Mouse (Mus musculus) lung, embryonic 15.5 days (tissue): ENCODE data around the gene Gmds. TPM values are rescaled to one million over a fixed set of nuclear protein-coding genes. Genes with fewer than 3 reads are reported as not detected.
A peak's percentile ranks its signal among the peaks of the same experiment; 100 is the strongest.

Experiments used
- ATAC-seq: fragments of 200-750 bp; cut with Nextera tagmentation; 2 replicates; pipeline ENCODE4 v1.8.0; 2017; ENCODE audit warnings: moderate number of reproducible peaks, borderline replicate concordance; ENCODE audit not compliant: low FRiP score, low TSS enrichment; ENCODE audit errors: extremely low read depth
- H3K27ac ChIP-seq: fragments of 300-500 bp; sonication (generic); 2 replicates; pipeline ENCODE4 v1.5.1; 2015; ENCODE audit warnings: moderate library complexity, mild to moderate bottlenecking, inconsistent platforms
- H3K27me3 ChIP-seq: fragments of 300-500 bp; sonication (generic); 2 replicates; pipeline ENCODE4 v1.6.1; 2015; ENCODE audit warnings: inconsistent platforms
- H3K36me3 ChIP-seq: fragments of 300-500 bp; sonication (generic); 2 replicates; pipeline ENCODE4 v1.6.1; 2015; ENCODE audit warnings: inconsistent platforms
- H3K4me1 ChIP-seq: fragments of 300-500 bp; sonication (generic); 2 replicates; pipeline ENCODE4 v1.6.1; 2015; ENCODE audit warnings: inconsistent platforms
- H3K4me2 ChIP-seq: fragments of 300-500 bp; sonication (generic); 2 replicates; pipeline ENCODE4 v1.6.1; 2015; ENCODE audit warnings: inconsistent platforms, mild to moderate bottlenecking, moderate library complexity
- H3K4me3 ChIP-seq: fragments of 300-500 bp; sonication (generic); 2 replicates; pipeline ENCODE4 v1.5.1; 2015; ENCODE audit warnings: mild to moderate bottlenecking, inconsistent platforms
- H3K9ac ChIP-seq: fragments of 300-500 bp; sonication (generic); 2 replicates; pipeline ENCODE4 v1.6.1; 2015; ENCODE audit warnings: inconsistent platforms
- H3K9me3 ChIP-seq: fragments of 300-500 bp; sonication (generic); 2 replicates; pipeline ENCODE4 v1.6.1; 2016; ENCODE audit warnings: inconsistent platforms
- WGBS: fragments of 180-500 bp; shearing (Covaris S2); methylation state at CpG from one replicate; pipeline ENCODE4 v1.1.7; 2015; 5-methylcytosine and 5-hydroxymethylcytosine counted together
- polyA plus RNA-seq: library from polyadenylated mRNA; unstranded; fragments of >200 nt; fragmentation: Nextera tagmentation; extraction: Ambion mirVana; gene quantifications from 2 replicates; pipeline ENCODE4 v1.2.1, GENCODE M21; 2015

The Gmds gene
- polyA plus RNA-seq, 1 experiment from 2014 or later: 24.5 TPM

- Histone ChIP-seq H3K4me3 (no peak overlapping the region), H3K27ac (no peak overlapping the region), H3K9me3 (no peaks in the 10 kb centered on the region), H3K4me1 (peaks cover 13% of the 10 kb centered on the region), H3K4me2 (no peak overlapping the region), H3K9ac (no peak overlapping the region), H3K27me3 (peaks cover 5% of the 10 kb centered on the region; the same call in 1 of the 2 replicates), H3K36me3 (no peaks in the 10 kb centered on the region)
- 25% methylated on average over 4 of the region's 4 CpGs for WGBS
- ATAC-seq: peak; percentile 95
These were observed 319.9 kb downstream of the Gmds start for GRCm38 (mm10) chr13:32018518-32019255.

- Histone ChIP-seq H3K4me3 (no peak overlapping the region), H3K9ac (no peak overlapping the region), H3K36me3 (no peaks in the 10 kb centered on the region), H3K4me2 (no peak overlapping the region), H3K27me3 (no peaks in the 10 kb centered on the region; the same call in 1 of the 2 replicates), H3K9me3 (no peaks in the 10 kb centered on the region), H3K27ac (no peak overlapping the region), H3K4me1 (peaks cover 2% of the 10 kb centered on the region; the same call in 1 of the 2 replicates)
- 15% methylated on average over 4 of the region's 4 CpGs for WGBS
- no peak for ATAC-seq
These were observed 329.7 kb downstream of the Gmds start for GRCm38 (mm10) chr13:32008802-32009201.

- WGBS: 18% methylated on average over 7 of the region's 7 CpGs
- H3K36me3 ChIP-seq: no peaks in the 10 kb centered on the region
- no peak overlapping the region for H3K9ac ChIP-seq
- H3K27me3 ChIP-seq: no peaks in the 10 kb centered on the region; the same call in 1 of the 2 replicates
- no peak overlapping the region for H3K4me3 ChIP-seq
- H3K9me3 ChIP-seq: no peaks in the 10 kb centered on the region
- peaks cover 2% of the 10 kb centered on the region; the same call in 1 of the 2 replicates for H3K4me1 ChIP-seq
- H3K4me2 ChIP-seq: peak overlapping the region; percentile 25
- ATAC-seq: no peak
- no peak overlapping the region for H3K27ac ChIP-seq
These were observed 330.4 kb downstream of the Gmds start for GRCm38 (mm10) chr13:32008116-32008641.

GRCm38 (mm10) chr13:31993391-31993790 lies 345.1 kb downstream of the Gmds start:
- H3K27me3 ChIP-seq: 0 out of 2 replicates have a peak, but pooled peaks cover 5% of the 10 kb centered on the region
- no peaks in the 10 kb centered on the region for H3K9me3 ChIP-seq
- no peak overlapping the region for H3K9ac ChIP-seq
- no peak overlapping the region for H3K4me2 ChIP-seq
- no peak for ATAC-seq
- 67% methylated on average over 4 of the region's 4 CpGs for WGBS
- H3K4me1 ChIP-seq: no peaks in the 10 kb centered on the region
- no peak overlapping the region for H3K27ac ChIP-seq
- H3K36me3 ChIP-seq: no peaks in the 10 kb centered on the region
- no peak overlapping the region for H3K4me3 ChIP-seq

GRCm38 (mm10) chr13:31992409-31993201 lies 345.9 kb downstream of the Gmds start:
- Histone ChIP-seq H3K9me3 (no peaks in the 10 kb centered on the region), H3K27me3 (0 out of 2 replicates have a peak, but pooled peaks cover 5% of the 10 kb centered on the region), H3K4me3 (no peak overlapping the region), H3K4me2 (peak overlapping the region; percentile 23; the same call in 1 of the 2 replicates), H3K4me1 (no peaks in the 10 kb centered on the region), H3K36me3 (no peaks in the 10 kb centered on the region), H3K9ac (no peak overlapping the region), H3K27ac (no peak overlapping the region)
- 26% methylated on average over 12 of the region's 12 CpGs for whole genome bisulfite sequencing
- ATAC-seq: peak; percentile 49; the same call in 1 of the 2 replicates

GRCm38 (mm10) chr13:31981198-31981597 lies 357.3 kb downstream of the Gmds start:
- H3K9me3 ChIP-seq: no peaks in the 10 kb centered on the region
- H3K9ac ChIP-seq: no peak overlapping the region
- H3K36me3 ChIP-seq: no peaks in the 10 kb centered on the region
- no peak overlapping the region for H3K27ac ChIP-seq
- WGBS: 91% methylated on average over 1 of the region's 1 CpGs
- H3K4me3 ChIP-seq: no peak overlapping the region
- no peak for ATAC-seq
- no peak overlapping the region for H3K4me2 ChIP-seq
- H3K4me1 ChIP-seq: no peaks in the 10 kb centered on the region
- no peaks in the 10 kb centered on the region for H3K27me3 ChIP-seq

GRCm38 (mm10) chr13:31978126-31978525 lies 360.4 kb downstream of the Gmds start:
- ATAC-seq: no peak
- Histone ChIP-seq H3K9me3 (no peaks in the 10 kb centered on the region), H3K36me3 (no peaks in the 10 kb centered on the region), H3K4me1 (no peaks in the 10 kb centered on the region), H3K4me3 (no peak overlapping the region), H3K9ac (no peak overlapping the region), H3K27ac (no peak overlapping the region), H3K27me3 (no peaks in the 10 kb centered on the region), H3K4me2 (no peak overlapping the region)
- WGBS: 93% methylated on average over 7 of the region's 7 CpGs

GRCm38 (mm10) chr13:31974751-31975479 lies 363.6 kb downstream of the Gmds start:
- H3K9me3 ChIP-seq: no peaks in the 10 kb centered on the region
- no peak overlapping the region for H3K27ac ChIP-seq
- H3K27me3 ChIP-seq: no peaks in the 10 kb centered on the region
- 57% methylated on average over 3 of the region's 3 CpGs for WGBS
- no peaks in the 10 kb centered on the region for H3K36me3 ChIP-seq
- ATAC-seq: no peak
- no peaks in the 10 kb centered on the region for H3K4me1 ChIP-seq
- no peak overlapping the region for H3K4me3 ChIP-seq
- H3K9ac ChIP-seq: no peak overlapping the region
- no peak overlapping the region for H3K4me2 ChIP-seq

- Histone ChIP-seq H3K4me2 (no peak overlapping the region), H3K4me3 (no peak overlapping the region), H3K27me3 (no peaks in the 10 kb centered on the region; the same call in 1 of the 2 replicates), H3K9me3 (no peaks in the 10 kb centered on the region), H3K27ac (no peak overlapping the region), H3K4me1 (no peaks in the 10 kb centered on the region), H3K36me3 (no peaks in the 10 kb centered on the region), H3K9ac (no peak overlapping the region)
- 45% methylated on average over 2 of the region's 2 CpGs for WGBS
- no peak for ATAC-seq
These were observed 367.5 kb downstream of the Gmds start for GRCm38 (mm10) chr13:31971040-31971501.

GRCm38 (mm10) chr13:31968272-31968671 lies 370.3 kb downstream of the Gmds start:
- ATAC-seq: no peak
- H3K27ac ChIP-seq: no peak overlapping the region
- H3K9me3 ChIP-seq: no peaks in the 10 kb centered on the region
- 73% methylated on average over 2 of the region's 2 CpGs for WGBS
- H3K4me2 ChIP-seq: no peak overlapping the region
- no peak overlapping the region for H3K9ac ChIP-seq
- no peaks in the 10 kb centered on the region; the same call in 1 of the 2 replicates for H3K27me3 ChIP-seq
- H3K4me3 ChIP-seq: no peak overlapping the region
- H3K36me3 ChIP-seq: no peaks in the 10 kb centered on the region
- H3K4me1 ChIP-seq: no peaks in the 10 kb centered on the region

- Histone ChIP-seq H3K4me2 (no peak overlapping the region), H3K36me3 (no peaks in the 10 kb centered on the region), H3K9me3 (no peaks in the 10 kb centered on the region), H3K9ac (no peak overlapping the region), H3K4me1 (no peaks in the 10 kb centered on the region), H3K27ac (no peak overlapping the region), H3K27me3 (no peaks in the 10 kb centered on the region; the same call in 1 of the 2 replicates), H3K4me3 (no peak overlapping the region)
- ATAC-seq: no peak
- WGBS: 39% methylated on average over 3 of the region's 3 CpGs
These were observed 371.5 kb downstream of the Gmds start for GRCm38 (mm10) chr13:31966931-31967532.
